Mouse (Mus musculus): Measurements from ENCODE around the gene Ncor1.
"Not testable (repeated sequence)": the region's sequence is repeated elsewhere in the genome, so short reads cannot be mapped to it uniquely, and the experiment has no call there.

Gene Ncor1

DNA sequence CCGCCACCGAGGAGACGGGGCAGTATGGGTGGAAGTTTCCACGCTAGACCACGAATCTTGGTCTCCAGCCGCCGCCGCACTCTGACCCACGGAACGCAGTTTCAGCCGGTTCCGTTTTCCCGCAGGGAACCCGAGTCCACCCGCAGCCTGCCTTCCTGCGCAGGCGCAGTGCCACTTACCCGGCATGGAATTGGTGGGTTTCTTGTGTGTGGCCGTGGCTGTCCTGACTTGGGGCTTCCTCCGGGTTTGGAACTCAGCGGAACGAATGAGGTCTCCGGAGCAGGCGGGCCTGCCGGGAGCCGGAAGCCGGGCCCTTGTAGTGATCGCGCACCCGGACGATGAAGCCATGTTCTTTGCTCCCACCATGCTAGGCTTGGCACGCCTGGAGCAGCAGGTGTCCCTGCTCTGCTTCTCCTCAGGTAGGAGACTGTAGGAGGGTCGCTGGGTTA, at the start of gene Ncor1, which contains the start of gene Pigl:
TSS of gene Ncor1 (minus strand) at position 266 of the 449 bp plus-strand sequence.
TSS of gene Pigl (plus strand) at position 185 of the 449 bp plus-strand sequence.
- peak; percentile 86 for DNase-seq (ENCODE audit: low read depth, low spot score)

- DNase-seq (ENCODE audit: low read depth, low spot score): no peak
Measured at GRCm38 (mm10) chr11:62507683-62508082, 49.3 kb upstream of the Ncor1 start.

DNA sequence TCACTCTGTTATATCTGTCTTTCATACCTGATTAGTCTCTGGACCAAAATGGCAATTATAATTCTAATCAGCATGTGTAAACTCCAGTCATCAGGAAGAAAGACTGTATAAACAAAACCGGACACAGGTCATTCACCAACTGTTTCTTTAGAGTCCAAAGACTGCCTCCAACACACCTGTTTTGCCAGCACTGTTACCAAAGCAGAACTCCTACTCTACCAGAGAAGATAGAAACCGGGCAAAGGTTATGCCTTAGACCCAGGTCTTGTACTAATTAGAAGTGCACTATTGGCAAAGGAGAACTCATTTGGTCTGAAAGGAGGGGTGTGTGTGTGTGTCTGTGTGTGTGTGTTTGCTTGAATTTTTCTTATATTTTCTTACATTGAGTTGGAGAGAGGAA, 42.2 kb upstream of the Ncor1 start:
- DNase-seq (ENCODE audit: low read depth, low spot score): no peak

- no peak for DNase-seq (ENCODE audit: low read depth, low spot score)
Measured at GRCm38 (mm10) chr11:62498802-62499201, 40.5 kb upstream of the Ncor1 start.

DNA sequence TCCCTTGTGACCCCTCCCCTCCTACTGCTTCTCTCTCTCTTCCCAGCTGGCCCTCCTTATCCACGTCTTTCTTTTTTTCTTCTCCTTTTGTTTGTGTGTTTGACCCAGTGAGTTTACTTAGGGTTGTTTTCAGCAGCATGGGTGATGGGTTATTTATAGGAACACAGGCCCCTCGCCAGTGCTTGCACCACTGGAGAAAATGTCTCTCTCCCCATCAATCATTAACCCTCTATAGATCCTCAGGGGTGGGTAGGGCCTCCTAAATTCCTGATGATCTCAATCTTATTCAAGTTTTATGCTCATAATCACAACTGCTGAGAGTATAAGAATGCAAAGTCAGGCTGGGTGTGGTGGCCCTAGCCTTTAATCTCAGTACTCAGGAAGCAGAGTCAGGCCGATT, 38.8 kb upstream of the Ncor1 start:
- DNase-seq (ENCODE audit: low read depth, low spot score): no peak

- DNase-seq (ENCODE audit: low read depth, low spot score): peak; percentile 72
Measured at GRCm38 (mm10) chr11:62496151-62496715, 37.9 kb upstream of the Ncor1 start.

DNA sequence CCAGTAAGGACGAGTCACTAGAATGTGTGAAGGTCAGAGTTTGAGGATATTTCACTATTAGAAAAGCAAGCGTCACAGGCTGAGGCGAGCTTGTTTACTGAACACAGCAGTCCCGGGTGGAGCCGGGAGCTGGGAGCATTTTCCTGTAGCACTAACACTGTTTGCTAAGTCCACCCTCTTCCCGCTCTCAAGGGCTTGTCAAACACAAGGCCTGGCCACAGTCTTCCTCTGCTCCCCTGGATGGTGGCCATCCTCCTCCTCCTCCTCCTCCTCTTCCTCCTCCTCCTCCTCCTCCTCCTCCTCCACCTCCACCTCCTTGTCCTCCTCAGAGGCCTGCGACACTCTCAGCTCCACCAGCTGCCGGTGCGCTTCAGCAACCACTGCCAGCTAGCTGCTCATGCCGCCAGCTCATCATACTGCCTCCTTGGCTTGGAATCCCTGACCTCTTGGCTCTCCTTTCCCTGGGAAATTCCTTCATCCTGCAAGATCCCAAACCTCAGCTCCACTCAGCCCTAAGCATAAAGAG, 37.0 kb upstream of the Ncor1 start:
- peak; percentile 79 for DNase-seq (ENCODE audit: low read depth, low spot score)

DNA sequence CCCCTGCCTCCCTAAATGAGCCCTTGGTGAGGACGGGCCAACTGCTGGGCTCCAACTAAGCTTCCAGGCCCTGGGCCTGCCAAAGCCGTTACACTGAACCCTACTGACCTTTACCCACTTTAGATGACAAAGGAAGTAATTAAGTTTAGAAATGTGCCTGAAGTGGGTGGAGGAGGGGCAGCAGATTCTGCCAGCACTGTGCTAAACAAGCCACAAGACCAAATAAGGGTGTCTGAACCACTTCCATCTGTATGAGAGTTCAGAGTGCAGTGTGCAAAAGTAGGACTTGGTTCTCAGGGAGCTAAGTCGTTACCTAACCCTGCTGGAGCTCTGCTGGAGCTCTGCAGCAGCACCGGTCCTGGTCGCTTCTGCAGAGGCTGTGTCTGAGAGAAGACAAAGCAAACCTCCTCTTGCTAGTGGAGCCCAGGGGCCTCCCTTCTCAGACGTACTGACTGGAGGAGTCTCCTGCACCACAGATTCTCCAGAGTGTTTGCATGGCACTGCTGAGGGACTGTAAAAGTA, 36.5 kb upstream of the Ncor1 start:
- DNase-seq (ENCODE audit: low read depth, low spot score): peak; percentile 80

DNA sequence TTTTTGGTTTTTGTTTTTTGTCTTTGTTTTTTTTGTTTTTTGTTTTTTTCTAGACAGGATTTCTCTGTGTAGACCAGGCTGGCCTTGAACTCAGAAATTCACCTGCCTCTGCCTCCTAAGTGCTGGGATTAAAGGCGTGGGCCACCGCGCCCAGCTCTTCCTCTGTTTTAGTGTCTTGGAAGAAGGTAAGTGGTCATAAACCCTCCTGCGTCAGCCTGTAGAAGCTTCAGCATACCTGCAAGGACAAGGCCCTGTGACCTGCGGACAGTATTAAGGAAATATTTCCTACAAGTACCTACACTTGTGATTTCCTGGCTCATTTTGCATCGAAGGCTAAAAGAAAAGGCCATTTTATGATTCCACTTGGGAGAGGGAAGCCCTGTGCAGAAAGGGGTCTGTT, 35.4 kb upstream of the Ncor1 start:
- DNase-seq (ENCODE audit: low read depth, low spot score): no peak

DNA sequence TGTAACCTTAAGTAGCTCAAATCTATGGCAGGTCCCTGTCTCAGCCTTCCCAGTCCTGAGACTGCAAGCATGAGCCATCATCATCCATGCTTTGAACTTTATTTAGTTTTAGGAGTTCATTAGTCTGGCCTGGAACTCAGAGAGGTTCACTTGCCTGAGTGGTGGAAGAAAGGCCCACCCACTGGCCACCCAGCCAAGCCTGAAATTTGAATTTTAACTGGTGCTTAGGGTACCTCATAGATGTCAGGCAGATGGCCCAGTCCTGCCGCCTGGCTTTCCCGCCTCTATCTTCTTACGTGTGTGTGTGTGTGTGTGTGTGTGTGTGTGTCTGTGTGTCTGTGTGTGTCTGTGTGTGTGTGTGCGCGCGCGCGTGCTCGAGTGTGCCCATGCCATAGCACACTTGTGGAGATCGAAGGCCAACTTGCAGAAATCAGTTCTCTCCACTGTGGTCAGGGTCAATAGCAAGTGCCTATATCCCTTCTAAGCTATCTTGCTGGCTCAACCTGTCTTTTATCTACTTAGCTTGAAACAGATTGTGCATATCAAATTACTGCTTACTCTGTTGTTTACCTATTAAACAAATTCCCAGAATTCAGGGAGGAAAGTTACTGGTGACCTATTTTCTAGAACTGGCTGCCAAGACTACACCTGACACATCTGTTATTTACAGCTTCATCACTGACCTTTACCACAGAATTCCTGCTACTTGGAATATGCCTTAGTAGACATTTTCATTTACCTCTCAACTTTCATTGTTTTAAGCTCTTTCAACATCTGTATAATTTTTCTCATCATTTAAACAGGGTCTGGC, 29.4 kb upstream of the Ncor1 start:
- DNase-seq (ENCODE audit: low read depth, low spot score): no peak

DNA sequence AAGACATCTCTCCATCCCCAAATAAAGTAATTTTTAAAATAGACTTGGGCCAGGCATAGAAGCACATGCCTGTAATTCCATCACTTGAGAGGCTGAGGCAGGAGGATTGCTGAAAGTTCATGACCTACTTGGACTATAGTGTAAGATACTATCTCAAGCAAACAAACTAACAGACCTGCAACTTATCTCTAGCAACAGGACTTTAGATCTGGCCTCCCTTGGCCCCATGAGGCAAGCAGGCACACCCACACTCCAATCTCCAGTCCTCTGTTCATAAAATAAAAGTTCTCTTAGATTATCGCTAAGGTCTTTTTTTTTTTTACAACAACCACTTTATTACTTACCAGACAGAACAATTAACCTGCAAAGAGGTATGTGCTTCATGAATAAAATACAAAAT, 28.6 kb upstream of the Ncor1 start:
- no peak for DNase-seq (ENCODE audit: low read depth, low spot score)

- DNase-seq (ENCODE audit: low read depth, low spot score): no peak
Measured at GRCm38 (mm10) chr11:62479581-62479980, 21.2 kb upstream of the Ncor1 start.

DNA sequence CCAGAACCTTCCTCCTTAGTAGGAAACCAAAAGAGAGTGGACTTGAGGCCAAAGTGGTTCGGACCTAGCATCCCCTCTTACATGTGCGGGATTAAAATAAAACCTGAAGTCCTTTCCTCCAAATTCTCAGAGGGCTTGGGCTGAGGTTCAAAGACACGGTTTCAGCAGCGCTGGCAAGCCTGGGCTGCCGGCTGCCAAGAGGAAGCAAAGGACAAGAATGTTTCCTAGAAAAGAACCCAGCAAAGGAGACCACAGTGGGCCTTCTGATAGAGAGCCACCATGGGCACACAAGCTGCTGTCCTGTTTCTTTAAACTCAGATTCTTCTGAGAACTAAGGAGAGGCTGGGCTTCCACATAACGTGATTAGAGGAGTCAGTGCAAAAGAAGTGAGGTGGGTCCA, 20.6 kb upstream of the Ncor1 start:
- no peak for DNase-seq (ENCODE audit: low read depth, low spot score)

DNA sequence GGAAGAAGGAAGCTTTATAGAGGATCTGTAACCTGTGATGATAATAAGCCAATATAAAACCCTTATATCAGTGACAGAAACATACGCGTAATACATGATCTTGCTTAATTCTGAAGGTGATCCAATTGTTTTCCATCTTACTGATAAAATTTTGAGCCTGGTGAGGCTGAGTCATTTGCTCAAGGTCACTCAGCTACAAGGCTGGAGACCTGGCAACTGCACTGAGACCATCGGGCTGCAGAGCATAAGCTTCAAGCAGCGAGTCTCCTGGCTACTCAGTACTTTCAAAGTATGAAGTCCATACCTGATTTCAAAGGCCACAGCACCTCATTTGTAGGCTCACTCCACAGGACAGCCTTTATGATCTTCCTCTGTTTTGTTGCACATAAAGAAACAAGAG, 17.8 kb upstream of the Ncor1 start:
- no peak for DNase-seq (ENCODE audit: low read depth, low spot score)

- DNase-seq (ENCODE audit: low read depth, low spot score): no peak
Measured at GRCm38 (mm10) chr11:62473516-62473915, 15.2 kb upstream of the Ncor1 start.

DNA sequence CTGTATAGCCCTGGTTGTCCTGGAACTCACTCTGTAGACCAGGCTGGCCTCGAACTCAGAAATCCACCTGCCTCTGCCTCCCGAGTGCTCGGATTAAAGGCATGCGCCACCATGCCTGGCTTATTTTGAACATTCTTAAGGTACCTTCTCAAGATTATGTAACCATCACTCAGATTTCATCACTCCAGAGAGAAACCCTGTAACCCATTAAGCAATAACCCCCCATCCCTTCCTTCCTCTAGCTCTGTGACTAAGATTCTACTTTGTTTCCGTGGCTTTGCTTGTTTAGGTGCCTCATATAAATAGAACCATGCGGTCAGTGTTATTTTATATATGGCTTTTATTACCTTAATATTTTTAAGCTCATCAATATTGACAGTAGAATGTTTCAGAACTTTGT, 12.1 kb upstream of the Ncor1 start:
- DNase-seq (ENCODE audit: low read depth, low spot score): peak; percentile 39

- DNase-seq (ENCODE audit: low read depth, low spot score): not testable (repeated sequence)
Measured at GRCm38 (mm10) chr11:62467289-62467688, 8.9 kb upstream of the Ncor1 start.

DNA sequence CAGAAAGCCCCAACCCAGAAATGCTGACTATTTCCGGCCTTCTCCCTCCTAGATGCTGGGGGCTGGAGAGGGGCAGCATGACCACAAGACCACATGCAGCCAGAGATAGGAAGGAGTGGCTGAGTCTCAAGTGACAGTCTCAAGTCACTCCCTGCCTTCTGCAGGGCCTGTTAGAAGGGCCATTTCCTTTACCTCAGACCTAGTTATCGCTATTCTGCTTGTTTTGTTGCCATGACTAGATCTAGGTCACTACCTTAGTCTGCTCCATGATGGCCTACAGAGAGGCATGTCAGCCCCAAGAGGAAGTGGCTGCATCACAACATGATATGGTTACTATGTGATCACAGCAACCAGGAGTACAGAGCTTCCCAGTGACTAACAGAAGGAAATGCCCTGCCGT, 8.2 kb upstream of the Ncor1 start:
- no peak for DNase-seq (ENCODE audit: low read depth, low spot score)

- DNase-seq (ENCODE audit: low read depth, low spot score): no peak
Measured at GRCm38 (mm10) chr11:62465849-62466248, 7.5 kb upstream of the Ncor1 start.

DNA sequence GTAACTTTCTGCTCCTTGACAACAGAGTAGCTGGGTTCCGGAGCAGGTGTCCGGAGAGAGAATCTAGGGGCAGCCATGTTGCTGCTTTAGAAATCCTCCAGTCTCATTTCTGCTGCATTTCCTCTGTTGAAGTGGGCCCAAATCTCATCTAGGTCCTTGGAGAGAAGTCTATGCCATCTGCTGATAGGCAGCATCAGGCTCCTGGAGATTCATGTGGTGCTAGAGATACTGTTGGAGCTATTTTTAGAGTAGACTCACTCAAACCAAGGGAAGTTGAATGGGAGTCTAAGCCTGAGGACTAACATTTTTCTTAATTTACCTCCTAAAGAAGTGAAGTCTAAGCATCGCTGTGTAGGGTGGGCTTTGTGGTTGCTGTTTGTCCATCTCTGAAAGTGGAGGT, 6.4 kb upstream of the Ncor1 start:
- no peak for DNase-seq (ENCODE audit: low read depth, low spot score)

GRCm38 (mm10) chr11:62463225-62463915, 5.0 kb upstream of the Ncor1 start:
- no peak for DNase-seq (ENCODE audit: low read depth, low spot score)

DNA sequence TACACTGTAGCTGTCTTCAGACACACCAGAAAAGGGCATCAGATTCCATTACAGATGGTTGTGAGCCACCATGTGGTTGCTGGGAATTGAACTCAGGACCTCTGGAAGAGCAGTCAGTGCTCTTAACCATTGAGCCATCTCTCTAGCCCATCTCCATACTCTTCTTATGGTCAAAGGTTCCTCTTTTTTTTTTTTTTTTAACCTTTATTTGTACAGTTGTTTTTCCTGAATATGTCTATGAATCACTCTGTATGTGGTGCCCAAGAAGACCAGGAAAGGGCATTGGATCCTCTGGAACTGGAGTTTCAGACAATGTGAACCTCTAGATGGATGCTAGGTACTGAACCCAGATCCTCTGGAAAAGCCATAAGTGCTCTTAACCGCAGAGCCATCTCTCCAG, 4.2 kb upstream of the Ncor1 start:
- DNase-seq (ENCODE audit: low read depth, low spot score): not testable (repeated sequence)
